ENCODE assay signal across 16 mouse cellular contexts in genomic region chr6:134060036-134060435, GRCm38 (mm10).
"Had no signal": no experiment of that assay in that cellular context is flagged by ENCODE, and none has a peak within 500 bp of the region (broad histone marks: within the 10 kb centered on the region; RNA-seq: fewer than 3 reads in every experiment).

No protein-coding gene starts in this region.

- ATAC-seq: liver, postnatal 0 days had no signal

- H3K9me3 ChIP-seq: kidney, embryonic 15.5 days; limb, embryonic 12.5 days; limb, embryonic 15.5 days; stomach, embryonic 15.5 days had no signal

- H3K36me3 ChIP-seq: kidney, embryonic 15.5 days; limb, embryonic 15.5 days; stomach, embryonic 15.5 days had no signal

- DNase-seq: kidney, adult 11 months; kidney, adult 8-10 months; left cerebral cortex, postnatal 4 days; liver, postnatal 0 days; midbrain, embryonic 14.5 days; spleen, adult 18-20 months; thymus, postnatal 25 days had no signal

- H3K4me3 ChIP-seq: kidney, embryonic 15.5 days; limb, embryonic 12.5 days; limb, embryonic 15.5 days; stomach, embryonic 15.5 days had no signal

- H3K27me3 ChIP-seq: kidney, embryonic 15.5 days; limb, embryonic 12.5 days; limb, embryonic 15.5 days; stomach, embryonic 15.5 days had no signal

- H3K27ac ChIP-seq: kidney, embryonic 15.5 days; limb, embryonic 12.5 days; limb, embryonic 15.5 days; liver, embryonic 14.5 days; macrophage; stomach, embryonic 15.5 days had no signal

- H3K4me2 ChIP-seq: limb, embryonic 12.5 days; limb, embryonic 15.5 days; liver, embryonic 11.5 days; lung, embryonic 14.5 days; midbrain, embryonic 11.5 days; stomach, embryonic 15.5 days had no signal

- H3K9ac ChIP-seq: kidney, embryonic 15.5 days; limb, embryonic 12.5 days; limb, embryonic 15.5 days; liver, embryonic 14.5 days; liver, postnatal 0 days; lung, embryonic 14.5 days; stomach, embryonic 15.5 days had no signal
